Mouse (Mus musculus): ENCODE measurements at regions not wholly inside any gene's neighbourhood (a gene's known extent, or its start where the extent isn't known, plus 50 kb on each side); places are given as distances from the start of the nearest gene placed in this dataset.

DNA sequence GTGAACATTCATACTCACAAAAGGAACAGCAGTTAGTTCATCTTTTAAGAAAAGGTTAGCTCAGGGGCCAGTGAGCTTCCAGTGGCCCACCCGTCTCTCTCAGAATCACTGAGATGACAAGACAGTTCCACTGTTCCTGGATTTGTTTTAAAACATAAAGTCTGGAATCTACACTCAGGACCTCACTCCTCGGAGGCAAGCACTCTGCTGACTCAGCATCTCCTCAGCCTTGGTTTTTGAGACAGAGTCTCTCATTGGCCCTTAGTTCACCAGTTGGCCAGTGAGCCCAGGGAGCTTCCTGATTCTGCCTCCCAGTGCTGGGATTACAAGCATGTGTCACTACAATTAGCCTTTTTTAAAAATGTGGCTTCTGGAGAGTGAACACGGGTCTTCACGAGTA is 88.9 kb upstream of the Pgrmc2 start:
- DNase-seq, result no peak

DNA sequence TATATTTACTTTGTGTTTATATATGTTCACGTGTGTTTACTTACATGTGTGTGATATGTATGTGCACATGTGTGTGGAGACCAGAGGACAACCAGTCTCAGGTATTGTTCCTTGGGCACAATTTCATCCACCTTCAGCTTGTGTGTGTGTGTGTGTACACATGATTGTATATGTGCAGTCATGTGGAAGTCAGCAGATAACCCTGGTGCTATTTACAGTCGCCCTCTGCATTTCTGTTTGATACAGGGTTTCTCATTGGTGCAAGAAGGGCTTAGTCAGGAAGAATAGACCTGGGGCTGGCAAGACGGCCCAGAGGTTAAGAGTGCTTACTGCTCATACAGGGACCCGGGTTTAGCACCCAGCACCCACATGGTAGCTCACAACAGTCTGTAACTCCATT is 88.5 kb upstream of the Pgrmc2 start:
- no peak for DNase-seq

DNA sequence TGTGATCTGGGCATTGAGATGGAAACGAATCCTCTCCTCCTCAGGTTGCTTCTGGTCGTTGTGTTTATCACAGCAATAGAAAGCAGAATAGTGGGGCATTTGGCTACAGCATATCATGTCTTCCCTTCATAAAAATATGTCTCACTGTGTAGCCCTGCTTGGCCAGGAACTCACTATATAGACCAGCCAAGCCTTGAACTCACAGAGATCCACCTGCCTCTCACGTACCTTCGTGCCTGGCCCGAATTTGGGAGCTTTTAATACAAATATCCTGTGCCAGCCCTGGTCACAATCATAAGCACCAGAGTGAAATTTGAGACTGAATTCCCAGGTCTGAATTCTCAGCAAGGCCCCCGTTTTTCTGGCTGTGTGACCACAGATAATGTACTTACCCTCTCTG is 87.7 kb upstream of the Pgrmc2 start:
- no peak for DNase-seq

DNA sequence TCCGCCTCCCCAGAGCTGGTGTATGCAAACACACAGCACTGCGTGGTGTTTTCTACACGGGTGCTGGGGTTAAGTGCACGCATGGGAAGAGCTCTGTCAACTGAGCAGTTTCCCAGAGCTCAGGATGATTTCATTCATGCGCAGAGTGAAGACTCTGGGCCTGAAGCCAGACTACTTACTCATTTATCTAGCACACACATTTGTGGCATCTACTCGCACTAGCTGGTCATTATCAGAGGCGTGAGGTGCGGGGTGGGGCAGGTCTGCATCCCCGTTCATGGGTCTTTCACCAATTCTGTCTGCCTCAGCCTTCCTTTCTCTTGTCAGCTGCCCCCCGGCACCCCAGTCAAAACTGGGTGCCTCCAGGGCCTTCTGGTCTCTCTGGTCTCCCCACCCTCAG is 86.6 kb upstream of the Pgrmc2 start:
- DNase-seq, result no peak

DNA sequence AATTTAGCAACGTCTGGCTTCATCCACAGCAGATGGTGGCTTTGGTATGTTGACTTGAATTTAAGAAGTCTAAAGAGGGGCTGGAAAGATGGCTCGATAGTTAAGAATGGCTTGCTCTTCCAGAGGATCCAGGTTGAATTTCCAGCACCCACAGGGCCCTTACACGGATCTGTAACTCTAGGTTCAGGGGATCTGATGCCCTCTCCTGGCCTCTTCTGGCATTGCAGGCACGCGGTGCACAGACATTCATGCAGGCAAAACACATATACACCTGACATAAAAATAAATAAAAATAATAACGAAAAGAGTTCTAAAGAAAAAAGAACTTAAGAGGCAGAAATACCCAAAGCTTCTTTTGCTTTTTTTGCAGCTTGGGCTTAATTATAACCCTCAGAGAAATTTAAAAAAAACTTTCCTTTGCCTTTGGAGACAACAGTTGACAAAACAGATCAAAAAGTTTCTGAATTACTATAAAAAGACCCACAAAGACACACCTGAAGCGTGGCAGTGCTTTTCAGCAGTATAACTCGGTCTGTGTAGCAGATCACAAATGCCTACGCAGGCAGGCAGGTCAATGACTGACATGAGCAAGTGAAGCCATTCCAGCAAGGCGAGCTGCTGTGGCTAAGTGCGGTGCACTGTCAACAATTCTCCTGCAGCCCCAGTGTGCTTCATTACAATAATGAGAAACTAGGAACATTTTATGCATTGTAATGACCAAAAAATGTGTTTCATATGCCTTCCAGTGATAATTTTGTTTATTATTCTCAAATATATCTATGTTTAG is 85.5 kb upstream of the Pgrmc2 start:
- DNase-seq, result peak; percentile 6 to 8

DNA sequence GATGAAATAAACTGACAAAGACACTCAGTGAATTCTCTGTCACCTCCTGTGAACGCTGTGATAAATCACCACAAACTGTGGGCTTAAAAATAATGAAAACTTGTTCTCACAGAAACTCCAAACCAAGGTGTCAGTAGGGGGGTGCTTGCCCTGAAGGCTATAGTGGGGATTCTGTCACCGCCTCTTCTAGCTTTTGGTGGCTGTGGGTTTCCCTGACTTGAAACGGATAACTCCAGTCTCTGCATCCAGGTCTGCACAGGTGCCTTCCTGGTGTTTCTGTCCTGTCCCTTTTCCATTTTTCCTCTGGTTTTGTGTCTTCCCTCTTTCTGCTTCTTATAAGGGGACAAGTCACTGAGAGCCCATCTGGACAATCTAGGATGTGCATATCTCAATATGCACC is 84.6 kb upstream of the Pgrmc2 start:
- DNase-seq, result no peak

DNA sequence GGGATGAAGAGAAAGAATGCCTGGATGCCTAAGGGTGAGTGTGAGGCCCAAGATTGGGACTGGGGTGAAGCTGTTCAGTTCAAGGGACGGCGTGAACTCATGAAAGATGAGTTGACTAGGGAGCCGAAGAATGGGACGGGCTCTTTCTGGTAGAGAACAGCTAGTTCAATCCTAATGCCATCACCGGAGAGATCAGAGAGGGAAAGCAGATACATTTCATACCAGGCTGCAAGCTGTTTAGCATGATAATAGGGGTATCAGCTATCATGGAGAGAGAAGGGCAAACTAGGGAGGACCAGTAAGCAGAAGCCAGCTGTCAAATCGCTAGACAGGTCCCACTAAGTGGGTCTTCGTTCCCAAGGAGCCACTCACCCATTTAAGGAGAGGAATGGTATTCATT is 81.9 kb upstream of the Pgrmc2 start:
- no peak for DNase-seq

DNA sequence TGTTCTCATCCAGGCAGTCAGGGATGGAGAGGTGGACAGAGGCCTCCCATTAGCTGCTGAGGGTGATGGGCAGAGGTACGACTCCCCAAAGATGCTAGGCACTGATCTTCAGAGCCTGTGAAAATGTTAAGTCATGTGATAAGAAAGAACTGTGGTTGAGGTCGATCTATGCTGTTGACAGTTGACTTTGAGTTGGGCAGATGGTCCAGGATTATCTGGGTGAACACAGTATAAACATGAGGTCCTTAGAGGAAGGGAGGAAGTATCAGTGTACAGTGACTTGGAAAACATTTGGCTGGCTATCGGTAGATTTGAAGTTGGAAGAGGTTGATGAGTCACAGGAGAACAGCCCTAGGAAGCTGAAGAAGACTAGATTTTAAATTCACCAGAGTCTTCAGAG is 80.9 kb upstream of the Pgrmc2 start:
- no peak for DNase-seq

DNA sequence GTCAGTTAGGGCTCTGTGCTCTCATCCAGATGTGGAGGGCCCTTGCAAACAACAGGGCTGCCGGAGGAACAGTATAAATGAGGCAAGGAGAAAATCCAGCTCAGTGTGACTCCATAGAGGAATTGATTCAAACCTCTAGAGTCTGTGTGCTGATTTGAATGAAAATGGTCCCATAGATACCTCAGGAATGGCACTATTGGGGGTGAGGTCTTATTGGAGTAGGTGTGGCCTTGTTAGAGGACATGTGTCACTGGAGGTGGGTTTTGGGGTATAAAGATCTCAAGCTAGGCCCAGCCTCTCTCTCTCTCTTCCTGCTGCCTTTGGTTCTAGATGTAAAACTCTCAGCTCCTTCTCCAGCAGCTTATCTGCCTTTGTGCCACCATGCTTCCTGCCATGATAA is 79.7 kb upstream of the Pgrmc2 start:
- no peak for DNase-seq

DNA sequence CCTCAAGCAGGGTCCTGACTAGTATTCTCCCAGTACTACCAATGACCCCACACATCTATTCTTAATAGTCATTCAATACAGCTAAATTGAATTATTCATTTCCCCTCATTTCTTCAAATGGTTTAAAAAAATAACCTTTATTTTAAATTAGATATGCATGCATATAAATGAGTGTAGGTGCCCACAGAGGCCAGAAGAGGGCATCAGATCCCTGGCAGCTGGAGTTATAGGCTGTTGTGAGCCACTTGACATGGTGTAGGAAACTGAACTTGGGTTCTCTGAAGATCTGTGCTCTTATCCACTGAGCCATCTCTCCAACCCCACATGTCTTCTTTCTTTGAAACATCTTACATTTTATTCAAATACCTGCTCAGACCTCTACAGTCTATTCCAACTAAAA is 77.8 kb upstream of the Pgrmc2 start:
- no peak for DNase-seq

DNA sequence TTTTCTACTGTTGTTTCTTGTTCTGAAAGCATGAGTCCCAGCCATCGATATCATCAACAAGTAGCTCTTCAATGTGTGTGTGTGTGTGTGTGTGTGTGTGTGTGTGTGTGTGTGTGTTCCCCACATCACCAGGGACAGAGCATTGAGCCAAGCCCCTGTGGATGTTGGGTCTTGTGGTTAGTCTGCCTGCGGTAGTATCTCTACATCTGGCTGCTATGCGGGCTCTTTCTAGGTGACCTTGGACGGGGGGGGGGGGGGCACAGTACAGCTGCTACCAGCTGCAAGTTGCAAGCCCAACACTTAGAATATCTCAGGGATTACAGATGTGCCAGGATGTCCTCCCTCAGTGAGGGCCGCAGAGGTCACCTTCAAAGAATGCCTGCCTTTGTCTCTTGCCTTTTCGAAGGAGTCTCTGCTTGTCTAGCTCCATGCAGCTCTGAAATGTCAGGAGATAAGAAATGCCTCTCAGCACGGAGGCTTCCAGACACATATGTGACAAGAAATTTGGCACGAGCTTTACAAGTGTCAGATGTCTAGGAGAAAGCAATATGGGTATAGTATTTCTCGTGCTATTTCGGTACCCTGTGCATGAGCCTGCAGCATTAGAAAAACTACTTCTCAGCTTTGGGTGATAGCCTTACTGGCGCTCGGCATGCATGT is 75.6 kb upstream of the Pgrmc2 start:
- DNase-seq, result no peak

DNA sequence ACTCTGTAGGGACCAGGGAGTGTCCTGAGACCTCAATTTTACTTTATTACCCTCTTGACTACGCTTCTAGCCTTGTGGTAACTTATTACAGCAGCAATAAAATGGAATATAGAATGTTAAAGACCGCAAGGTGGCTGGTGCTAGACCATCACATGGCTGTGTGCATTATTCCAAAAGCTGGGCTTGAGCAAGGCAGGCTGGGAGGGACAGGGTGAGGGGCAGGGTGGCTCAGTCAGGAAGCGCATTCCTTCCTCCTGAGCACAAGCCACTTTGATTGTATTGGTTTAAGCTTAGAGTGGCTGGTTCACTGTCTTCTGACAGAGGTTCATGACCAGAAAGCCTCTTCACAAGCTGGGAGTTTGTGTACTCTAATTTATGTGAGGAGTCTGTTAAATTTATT is 74.6 kb upstream of the Pgrmc2 start:
- DNase-seq, result no peak

DNA sequence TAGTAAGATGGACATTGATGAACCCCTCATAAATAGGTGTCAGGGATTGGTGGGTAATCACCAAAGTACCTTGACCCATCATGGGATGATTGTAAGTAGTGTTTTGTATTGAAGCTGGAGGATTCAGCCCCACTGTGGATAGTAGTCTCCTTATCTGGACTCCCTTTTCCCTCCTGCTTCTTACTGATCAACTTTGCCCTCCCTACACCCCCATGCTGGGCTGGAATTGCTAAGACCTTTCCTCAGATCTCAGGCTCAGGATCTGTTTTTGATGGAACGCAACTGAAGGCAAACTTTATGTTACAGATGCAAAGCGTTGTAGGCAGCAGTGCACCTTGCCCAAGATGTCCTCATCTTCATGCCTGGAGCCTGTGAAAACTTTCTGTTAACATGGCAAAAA is 73.7 kb upstream of the Pgrmc2 start:
- DNase-seq, result no peak

DNA sequence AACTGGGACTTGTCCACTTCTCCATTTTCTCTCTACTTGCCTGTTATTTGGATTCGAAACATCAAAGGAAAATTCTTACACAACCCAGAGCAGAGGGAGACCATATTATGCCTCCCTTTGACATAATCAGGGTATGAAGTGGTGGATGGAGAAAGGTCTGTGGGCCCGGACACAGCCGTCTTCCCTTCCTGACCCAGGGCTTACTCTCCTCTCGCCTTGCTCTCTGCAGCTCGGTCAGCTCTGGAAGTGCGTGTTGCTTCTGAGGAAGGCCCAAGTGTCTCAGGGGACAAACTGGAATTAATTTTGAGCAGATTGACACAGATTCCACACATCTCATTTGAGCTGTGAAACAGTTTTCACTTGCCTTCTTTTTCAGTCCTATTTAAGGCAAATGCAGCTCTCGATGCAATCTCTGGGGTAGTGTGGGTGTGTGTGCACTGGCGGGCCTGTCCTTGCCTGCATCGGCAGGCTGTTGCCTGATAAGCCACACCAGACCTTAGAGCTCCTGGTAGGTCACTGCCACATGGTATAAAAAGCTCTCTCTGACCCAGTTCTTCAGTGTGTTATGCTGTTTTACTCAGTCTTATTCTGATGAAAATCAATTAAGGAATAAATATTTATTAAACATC is 72.4 kb upstream of the Pgrmc2 start:
- DNase-seq, result no peak

DNA sequence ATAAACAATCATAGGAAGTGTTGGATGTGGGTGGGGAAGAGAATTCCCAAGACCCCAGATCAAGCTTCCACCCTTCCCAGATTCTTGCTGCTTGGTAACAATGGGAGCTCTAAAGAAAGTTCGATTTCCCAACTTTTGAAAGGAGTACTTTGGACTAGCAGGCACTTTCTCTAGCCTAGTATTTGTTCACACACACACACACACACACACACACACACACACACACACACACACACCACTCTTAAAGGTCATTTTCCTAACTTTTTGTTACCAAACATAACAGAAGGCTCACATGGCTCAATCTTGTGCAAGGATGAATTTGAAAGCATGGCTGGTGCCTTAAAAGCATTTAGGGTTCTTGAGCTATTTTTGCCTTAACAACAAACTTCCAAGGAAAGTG is 71.6 kb upstream of the Pgrmc2 start:
- DNase-seq, result no peak

DNA sequence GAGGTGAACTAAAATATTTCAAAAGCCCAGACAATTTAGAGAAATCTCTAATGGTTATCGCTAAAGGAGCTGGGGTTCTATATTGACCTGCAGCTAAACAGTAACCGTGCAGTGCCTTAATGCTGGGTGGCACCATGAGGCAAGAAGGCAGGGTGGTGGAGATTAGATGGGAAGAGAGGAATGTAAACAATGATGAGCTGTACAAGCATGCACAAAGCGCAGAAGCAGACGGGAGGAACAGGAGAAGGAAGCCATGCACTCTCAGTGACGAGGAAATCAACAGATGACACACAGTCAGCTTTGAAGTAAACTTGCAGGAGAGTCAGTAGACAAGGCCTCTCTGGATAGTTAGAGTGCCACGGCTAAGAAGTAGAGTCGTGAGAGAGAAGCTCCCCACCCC is 69.1 kb upstream of the Pgrmc2 start:
- no peak for DNase-seq

DNA sequence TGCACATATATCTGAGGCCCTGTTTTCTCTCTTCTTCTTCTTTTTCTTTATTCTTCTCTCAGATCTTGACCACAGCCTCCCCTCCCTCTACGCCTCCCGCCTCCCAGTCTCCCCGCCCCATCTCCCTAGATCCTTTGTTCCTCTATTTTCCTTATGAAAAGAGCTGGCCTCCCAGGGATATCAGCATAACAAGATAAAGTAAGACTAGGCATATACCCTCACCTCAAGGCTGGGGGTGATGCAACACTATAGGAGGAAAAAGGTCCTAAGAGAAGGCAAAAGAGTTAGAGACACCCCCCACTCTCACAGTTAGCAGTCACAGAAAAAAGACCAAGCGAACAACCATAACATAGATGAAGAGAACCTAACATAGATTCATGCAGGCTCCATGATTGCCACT is 57.5 kb upstream of the Pgrmc2 start:
- DNase-seq, result no peak

DNA sequence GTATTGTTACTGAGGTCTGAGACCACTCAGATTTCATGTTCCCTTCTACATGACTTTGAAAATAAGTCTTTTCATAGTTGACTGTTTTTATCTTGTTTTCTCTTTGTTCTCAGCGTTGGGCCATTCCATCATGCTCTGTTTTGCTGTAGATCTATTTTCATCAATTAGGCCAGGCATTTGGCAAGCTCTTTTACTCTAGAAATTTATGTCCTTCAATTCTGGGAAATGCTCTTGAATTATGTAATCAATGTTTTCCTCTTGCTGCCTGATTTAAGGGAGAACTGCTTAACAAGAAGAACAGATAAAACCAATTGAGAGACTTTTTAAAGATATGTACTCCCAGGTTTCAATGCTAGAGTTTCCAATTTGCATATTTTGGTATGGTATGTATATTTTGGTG is 55.1 kb upstream of the Pgrmc2 start:
- no peak for DNase-seq

DNA sequence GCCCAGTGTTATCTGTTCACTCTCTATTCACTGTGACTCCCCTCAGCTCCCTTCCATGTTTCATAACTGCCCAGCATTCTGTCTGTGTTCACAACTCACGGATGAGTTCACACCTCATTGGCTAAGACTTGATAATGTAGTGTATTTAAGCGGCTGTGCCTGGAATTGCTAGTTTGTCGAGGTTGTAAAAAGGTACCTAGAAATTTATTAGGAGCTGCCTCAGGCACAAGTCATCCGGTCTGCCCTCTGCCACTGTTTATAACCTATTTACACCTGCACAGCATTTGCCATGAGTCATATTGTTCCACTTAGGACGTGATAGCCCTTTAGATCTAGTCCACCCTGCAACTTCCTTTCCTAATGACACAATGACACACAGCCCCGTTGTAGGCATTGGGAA is 50.0 kb upstream of the Pgrmc2 start:
- no peak for DNase-seq

All from B cell, adult 2 months (primary cell).